Mouse (Mus musculus) forebrain, embryonic 12.5 days (tissue): ENCODE data around the gene Gm9970. TPM values are rescaled to one million over a fixed set of nuclear protein-coding genes. Genes with fewer than 3 reads are reported as not detected.
A peak's percentile ranks its signal among the peaks of the same experiment; 100 is the strongest.

ENCODE experiments used
- ATAC-seq: fragments of 200-750 bp; cut with Nextera tagmentation; 2 replicates; pipeline ENCODE4 v1.8.0; 2017; ENCODE audit warnings: moderate TSS enrichment; ENCODE audit not compliant: low FRiP score
- H3K27ac ChIP-seq: fragments of 300-500 bp; sonication (generic); 2 replicates; pipeline ENCODE4 v1.5.1; 2016; ENCODE audit warnings: mild to moderate bottlenecking
- H3K27me3 ChIP-seq: fragments of 300-500 bp; sonication (generic); 2 replicates; pipeline ENCODE4 v1.6.1; 2016; ENCODE audit warnings: mild to moderate bottlenecking
- H3K36me3 ChIP-seq: fragments of 300-500 bp; sonication (generic); replicated peaks from 2 replicates; pipeline ENCODE4 v1.6.1; 2016; ENCODE audit warnings: mild to moderate bottlenecking
- H3K4me1 ChIP-seq: fragments of 300-500 bp; sonication (generic); 2 replicates; pipeline ENCODE4 v1.6.1; 2016
- H3K4me2 ChIP-seq: fragments of 300-500 bp; sonication (generic); 2 replicates; pipeline ENCODE4 v1.6.1; 2016; ENCODE audit warnings: mild to moderate bottlenecking, moderate library complexity
- H3K4me3 ChIP-seq: fragments of 300-500 bp; sonication (generic); replicated peaks from 2 replicates; pipeline ENCODE4 v1.5.1; 2016; ENCODE audit warnings: mild to moderate bottlenecking
- H3K9ac ChIP-seq: fragments of 300-500 bp; sonication (generic); 2 replicates; pipeline ENCODE4 v1.6.1; 2016; ENCODE audit warnings: mild to moderate bottlenecking
- H3K9me3 ChIP-seq: fragments of 300-500 bp; sonication (generic); 2 replicates; pipeline ENCODE4 v1.6.1; 2016
- WGBS: fragments of 180-500 bp; shearing (Covaris S2); methylation state at CpG from one replicate; pipeline ENCODE4 v1.1.7; 2016; 5-methylcytosine and 5-hydroxymethylcytosine counted together
- polyA plus RNA-seq: library from polyadenylated mRNA; unstranded; fragments of >200 nt; fragmentation: Nextera tagmentation; extraction: Ambion mirVana; gene quantifications from 2 replicates; pipeline ENCODE4 v1.2.1, GENCODE M21; 2016

The Gm9970 gene
- polyA plus RNA-seq: 0.54 and 0.89 TPM in 2 replicates

- peak within 1 kb of the TSS; percentile 98 for H3K4me3 ChIP-seq
- peak within 1 kb of the TSS; percentile 96 for H3K9ac ChIP-seq
- peak; percentile 99 for ATAC-seq
- H3K27me3 ChIP-seq: no peaks in the 10 kb centered on the region
- H3K36me3 ChIP-seq: peaks cover 23% of the 10 kb centered on the region
- peaks cover 13% of the 10 kb centered on the region for H3K4me1 ChIP-seq
- WGBS: under 1% methylated on average over 99 of the region's 103 CpGs
- H3K4me2 ChIP-seq: peak within 1 kb of the TSS; percentile 85
- 0 out of 2 replicates have a peak, but pooled peaks cover 3% of the 10 kb centered on the region for H3K9me3 ChIP-seq
- H3K27ac ChIP-seq: peak within 1 kb of the TSS; percentile 98
These were observed at the start of gene Gm9970, which contains the start of gene Nrbp1 for GRCm38 (mm10) chr5:31240637-31241521. TSS of gene Gm9970 (minus strand) at chr5:31241232. TSS of gene Nrbp1 (plus strand) at chr5:31240864.

- H3K4me2 ChIP-seq: peak overlapping the region; percentile 65
- no peaks in the 10 kb centered on the region for H3K9me3 ChIP-seq
- peak overlapping the region; percentile 55 for H3K9ac ChIP-seq
- H3K4me3 ChIP-seq: no peak overlapping the region; the same call in 1 of the 2 replicates
- no peak overlapping the region for H3K27ac ChIP-seq
- peaks cover 27% of the 10 kb centered on the region for H3K4me1 ChIP-seq
- WGBS: 83% methylated on average over 3 of the region's 3 CpGs
- peaks cover 32% of the 10 kb centered on the region for H3K36me3 ChIP-seq
- no peaks in the 10 kb centered on the region for H3K27me3 ChIP-seq
- ATAC-seq: no peak
These were observed 48.7 kb upstream of the Gm9970 start for GRCm38 (mm10) chr5:31289626-31290230.

- Histone ChIP-seq H3K27me3 (no peaks in the 10 kb centered on the region), H3K27ac (no peak overlapping the region), H3K4me3 (no peak overlapping the region), H3K36me3 (peaks cover 41% of the 10 kb centered on the region), H3K9me3 (no peaks in the 10 kb centered on the region), H3K9ac (no peak overlapping the region), H3K4me2 (no peak overlapping the region), H3K4me1 (peaks cover 16% of the 10 kb centered on the region)
- no peak for ATAC-seq
- WGBS: 85% methylated on average over 3 of the region's 3 CpGs
These were observed 47.6 kb upstream of the Gm9970 start for GRCm38 (mm10) chr5:31288655-31289054.

DNA sequence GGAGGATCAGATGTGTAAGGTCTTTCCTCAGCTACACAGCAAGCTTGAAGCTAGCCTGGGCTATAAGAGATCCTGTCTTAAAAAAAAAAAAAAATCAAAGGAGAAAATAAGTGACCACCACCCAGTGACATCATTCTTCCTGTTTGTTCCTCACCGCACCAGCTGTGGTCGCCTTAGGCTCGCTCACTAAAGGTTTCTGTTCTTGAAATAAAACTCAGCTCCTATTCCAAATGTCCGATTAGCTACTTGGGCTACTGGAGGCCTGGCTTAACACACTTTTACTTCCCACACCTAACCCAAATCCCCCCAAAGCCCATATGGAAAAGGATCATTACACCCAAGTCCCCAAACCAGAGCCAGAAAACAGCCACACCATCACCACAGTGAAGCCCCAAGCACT lies 47.2 kb upstream of the Gm9970 start:
- no peak overlapping the region for H3K4me3 ChIP-seq
- H3K9me3 ChIP-seq: no peaks in the 10 kb centered on the region
- no peak overlapping the region for H3K27ac ChIP-seq
- H3K36me3 ChIP-seq: peaks cover 41% of the 10 kb centered on the region
- no peak for ATAC-seq
- H3K27me3 ChIP-seq: no peaks in the 10 kb centered on the region
- no peak overlapping the region for H3K4me2 ChIP-seq
- H3K9ac ChIP-seq: no peak overlapping the region
- 82% methylated on average over 4 of the region's 4 CpGs for WGBS
- H3K4me1 ChIP-seq: peaks cover 15% of the 10 kb centered on the region

GRCm38 (mm10) chr5:31279245-31279988 lies 38.4 kb upstream of the Gm9970 start:
- Histone ChIP-seq H3K4me2 (no peak overlapping the region), H3K27ac (no peak overlapping the region), H3K27me3 (no peaks in the 10 kb centered on the region), H3K4me3 (no peak overlapping the region), H3K9me3 (no peaks in the 10 kb centered on the region), H3K4me1 (no peaks in the 10 kb centered on the region), H3K9ac (no peak overlapping the region), H3K36me3 (peaks cover 70% of the 10 kb centered on the region)
- no peak for ATAC-seq
- 90% methylated on average over 20 of the region's 20 CpGs for WGBS

DNA sequence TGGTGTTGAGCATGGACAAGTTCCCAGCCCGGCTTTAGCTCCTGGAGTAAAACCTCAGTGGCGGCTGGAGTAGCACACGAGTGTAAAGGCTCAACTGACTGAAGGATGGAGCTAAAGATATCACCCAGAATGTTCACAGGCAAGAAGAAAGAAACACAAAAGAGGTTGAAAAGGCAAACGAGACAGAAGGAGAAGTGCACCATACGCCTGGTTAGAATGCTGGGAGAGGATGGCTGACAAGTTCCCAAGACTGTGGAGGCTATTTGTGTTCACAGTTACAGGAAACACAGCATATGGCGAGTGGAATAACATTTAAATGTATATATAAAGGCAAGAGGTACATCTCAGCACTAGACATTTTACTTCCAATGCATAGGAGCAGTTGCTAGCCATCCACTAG lies 32.0 kb upstream of the Gm9970 start:
- Histone ChIP-seq H3K4me3 (no peak overlapping the region), H3K4me1 (no peaks in the 10 kb centered on the region), H3K9me3 (no peaks in the 10 kb centered on the region), H3K27me3 (no peaks in the 10 kb centered on the region), H3K27ac (no peak overlapping the region), H3K36me3 (peaks cover 55% of the 10 kb centered on the region), H3K4me2 (no peak overlapping the region), H3K9ac (no peak overlapping the region)
- WGBS: 86% methylated on average over 6 of the region's 6 CpGs
- ATAC-seq: no peak

DNA sequence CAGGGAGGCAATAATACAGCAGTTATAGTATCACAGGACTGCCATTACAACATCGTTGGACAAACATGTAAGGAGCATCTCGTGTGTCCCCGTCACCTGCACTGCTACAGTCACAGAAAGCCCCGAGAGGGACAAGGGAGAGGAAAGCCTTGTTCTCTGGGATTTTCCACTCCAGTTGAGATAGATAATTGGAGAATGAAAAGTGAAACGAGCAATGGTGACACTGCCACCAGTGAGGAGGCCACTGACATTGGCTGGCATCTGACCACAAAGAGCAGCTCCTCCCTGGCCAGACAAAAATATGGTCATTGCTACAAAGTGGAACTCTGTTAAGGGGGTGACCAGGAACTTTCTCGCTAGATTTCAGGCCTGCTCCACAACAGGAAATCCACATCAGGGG lies 26.7 kb upstream of the Gm9970 start:
- H3K9me3 ChIP-seq: no peaks in the 10 kb centered on the region
- peaks cover 85% of the 10 kb centered on the region for H3K36me3 ChIP-seq
- no peaks in the 10 kb centered on the region for H3K4me1 ChIP-seq
- no peak overlapping the region for H3K27ac ChIP-seq
- no peaks in the 10 kb centered on the region for H3K27me3 ChIP-seq
- ATAC-seq: no peak
- H3K4me3 ChIP-seq: no peak overlapping the region
- H3K9ac ChIP-seq: no peak overlapping the region
- H3K4me2 ChIP-seq: no peak overlapping the region
- WGBS: 40% methylated on average over 6 of the region's 6 CpGs

GRCm38 (mm10) chr5:31266101-31266500 lies 25.1 kb upstream of the Gm9970 start:
- H3K36me3 ChIP-seq: peaks cover 89% of the 10 kb centered on the region
- no peak overlapping the region for H3K9ac ChIP-seq
- 95% methylated on average over 7 of the region's 7 CpGs for WGBS
- no peak overlapping the region for H3K4me3 ChIP-seq
- no peaks in the 10 kb centered on the region for H3K27me3 ChIP-seq
- H3K4me1 ChIP-seq: no peaks in the 10 kb centered on the region
- no peak for ATAC-seq
- H3K9me3 ChIP-seq: no peaks in the 10 kb centered on the region
- H3K4me2 ChIP-seq: no peak overlapping the region
- no peak overlapping the region for H3K27ac ChIP-seq

DNA sequence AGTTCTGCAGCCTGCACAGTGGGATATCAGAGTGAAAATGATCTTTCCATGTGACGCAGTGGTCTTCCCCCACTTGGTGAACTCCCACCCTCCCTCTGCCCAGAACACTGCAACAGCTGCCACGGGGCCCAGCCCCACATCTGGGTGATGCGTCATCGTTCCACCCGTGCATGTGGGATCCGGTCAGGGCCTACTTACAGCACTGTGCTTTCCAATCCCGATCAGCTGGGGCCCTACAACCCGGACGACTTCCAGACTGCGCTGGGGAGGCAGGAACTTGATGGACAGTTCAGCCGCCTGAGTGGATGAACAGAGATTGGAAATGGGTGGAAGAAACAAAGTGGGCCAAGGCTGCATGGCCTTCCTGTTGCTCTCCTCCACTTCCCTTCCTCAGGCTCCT lies 16.6 kb upstream of the Gm9970 start:
- H3K27ac ChIP-seq: no peak overlapping the region
- no peak for ATAC-seq
- no peaks in the 10 kb centered on the region for H3K9me3 ChIP-seq
- no peak overlapping the region for H3K4me2 ChIP-seq
- H3K4me1 ChIP-seq: no peaks in the 10 kb centered on the region
- no peaks in the 10 kb centered on the region for H3K27me3 ChIP-seq
- H3K4me3 ChIP-seq: no peak overlapping the region
- H3K36me3 ChIP-seq: peaks cover 69% of the 10 kb centered on the region
- 87% methylated on average over 11 of the region's 11 CpGs for WGBS
- no peak overlapping the region for H3K9ac ChIP-seq

DNA sequence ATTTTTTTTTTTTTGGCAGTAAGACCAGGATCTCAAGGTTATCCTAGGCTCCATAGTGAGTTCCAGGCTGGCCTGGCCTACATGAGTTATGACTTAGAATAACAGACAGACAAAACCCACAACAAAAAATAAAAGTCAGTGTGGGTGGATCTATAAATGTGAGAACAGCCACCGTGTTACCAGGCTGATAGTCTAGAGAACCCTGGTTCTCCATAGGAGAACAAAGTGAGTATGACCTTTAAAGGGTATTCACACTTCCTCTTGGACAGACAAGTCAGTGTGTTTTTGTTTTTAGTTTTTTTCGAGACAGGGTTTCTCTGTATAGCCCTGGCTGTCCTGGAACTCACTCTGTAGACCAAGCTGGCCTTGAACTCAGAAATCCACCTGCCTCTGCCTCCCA lies 14.9 kb upstream of the Gm9970 start:
- no peak overlapping the region for H3K9ac ChIP-seq
- H3K4me3 ChIP-seq: no peak overlapping the region
- H3K27ac ChIP-seq: no peak overlapping the region
- no peak overlapping the region for H3K4me2 ChIP-seq
- ATAC-seq: no peak
- 91% methylated on average over 2 of the region's 2 CpGs for WGBS
- H3K9me3 ChIP-seq: no peaks in the 10 kb centered on the region
- peaks cover 10% of the 10 kb centered on the region for H3K27me3 ChIP-seq
- peaks cover 10% of the 10 kb centered on the region for H3K4me1 ChIP-seq
- H3K36me3 ChIP-seq: peaks cover 68% of the 10 kb centered on the region

DNA sequence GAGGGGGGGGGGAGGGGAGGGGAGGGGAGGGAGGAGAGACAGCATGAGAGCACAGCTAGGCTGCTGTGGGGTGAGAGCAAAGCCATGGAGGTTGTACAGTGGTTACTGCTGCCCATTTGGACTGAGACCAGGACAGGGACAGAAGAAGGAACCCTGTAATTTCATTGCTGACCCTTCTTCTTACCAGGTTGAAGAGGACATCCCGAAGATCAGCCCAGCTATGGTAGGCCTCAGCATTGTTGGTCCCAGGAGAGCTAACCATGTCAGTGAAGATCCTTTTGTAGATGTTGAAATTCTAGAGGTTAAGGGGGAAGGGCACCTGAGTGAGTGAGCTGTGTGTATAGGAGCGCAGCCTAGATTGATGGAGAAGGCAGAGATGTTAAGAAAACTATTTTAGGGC lies 14.3 kb upstream of the Gm9970 start:
- H3K9me3 ChIP-seq: no peaks in the 10 kb centered on the region
- WGBS: 98% methylated on average over 2 of the region's 2 CpGs
- H3K27ac ChIP-seq: no peak overlapping the region
- H3K4me2 ChIP-seq: no peak overlapping the region
- no peak overlapping the region for H3K9ac ChIP-seq
- H3K4me1 ChIP-seq: peaks cover 11% of the 10 kb centered on the region
- ATAC-seq: no peak
- no peak overlapping the region for H3K4me3 ChIP-seq
- H3K36me3 ChIP-seq: peaks cover 68% of the 10 kb centered on the region
- peaks cover 11% of the 10 kb centered on the region for H3K27me3 ChIP-seq

DNA sequence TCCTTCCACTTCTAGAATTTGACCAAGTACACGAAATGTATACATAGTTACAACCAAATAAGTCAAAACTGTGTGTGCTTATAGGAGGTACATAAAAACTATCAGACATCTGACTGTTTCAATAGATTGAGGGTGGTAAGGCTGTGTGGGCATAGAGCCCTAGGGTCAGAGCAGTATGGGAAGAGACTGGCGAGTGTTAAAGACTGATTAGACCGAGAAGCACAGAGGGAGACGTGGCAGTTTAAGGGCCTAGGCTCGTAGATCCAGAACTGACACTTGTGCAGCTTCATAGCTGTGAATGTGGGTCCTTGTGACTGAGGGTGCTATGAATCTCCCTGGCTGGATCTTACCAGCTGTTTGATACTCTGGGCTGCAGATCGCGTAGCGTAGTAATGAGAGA lies 13.9 kb upstream of the Gm9970 start:
- no peak for ATAC-seq
- Histone ChIP-seq H3K27me3 (peaks cover 11% of the 10 kb centered on the region), H3K36me3 (peaks cover 68% of the 10 kb centered on the region), H3K4me1 (peaks cover 11% of the 10 kb centered on the region), H3K4me2 (no peak overlapping the region), H3K27ac (no peak overlapping the region), H3K9ac (no peak overlapping the region), H3K4me3 (no peak overlapping the region), H3K9me3 (no peaks in the 10 kb centered on the region)
- WGBS: 88% methylated on average over 8 of the region's 8 CpGs
